Mouse (Mus musculus): ENCODE results near the gene Pdgfra.

Gene Pdgfra

GRCm38 (mm10) chr5:75152021-75152425 is at the start of gene Pdgfra:
Gene Pdgfra (plus strand): TSS chr5:75152292.
- no peak for DNase-seq (ENCODE audit: low read depth, low spot score)

- no peak for DNase-seq (ENCODE audit: low read depth, low spot score)
Measured at GRCm38 (mm10) chr5:75106511-75106910, 45.6 kb upstream of the Pdgfra start.

GRCm38 (mm10) chr5:75109368-75109767 is 42.7 kb upstream of the Pdgfra start:
- DNase-seq (ENCODE audit: low read depth, low spot score) = peak; percentile 18

GRCm38 (mm10) chr5:75111781-75112180 is 40.3 kb upstream of the Pdgfra start:
- peak; percentile 37 for DNase-seq (ENCODE audit: low read depth, low spot score)

- peak; percentile 84 for DNase-seq (ENCODE audit: low read depth, low spot score)
Measured at GRCm38 (mm10) chr5:75118840-75119239, 33.3 kb upstream of the Pdgfra start.

GRCm38 (mm10) chr5:75121646-75122045 is 30.4 kb upstream of the Pdgfra start:
- DNase-seq (ENCODE audit: low read depth, low spot score) = no peak

GRCm38 (mm10) chr5:75134681-75135080 is 17.4 kb upstream of the Pdgfra start:
- no peak for DNase-seq (ENCODE audit: low read depth, low spot score)

- DNase-seq (ENCODE audit: low read depth, low spot score) = peak; percentile 72
Measured at GRCm38 (mm10) chr5:75143092-75143491, 9.0 kb upstream of the Pdgfra start.

- DNase-seq (ENCODE audit: low read depth, low spot score) = no peak
Measured at GRCm38 (mm10) chr5:75143767-75144166, 8.3 kb upstream of the Pdgfra start.

- DNase-seq (ENCODE audit: low read depth, low spot score) = no peak
Measured at GRCm38 (mm10) chr5:75145341-75145740, 6.8 kb upstream of the Pdgfra start.

- DNase-seq (ENCODE audit: low read depth, low spot score) = no peak
Measured at GRCm38 (mm10) chr5:75146469-75146868, 5.6 kb upstream of the Pdgfra start.

GRCm38 (mm10) chr5:75148343-75149127 is 3.6 kb upstream of the Pdgfra start:
- DNase-seq (ENCODE audit: low read depth, low spot score) = peak; percentile 54

- DNase-seq (ENCODE audit: low read depth, low spot score) = no peak
Measured at GRCm38 (mm10) chr5:75149380-75149779, 2.7 kb upstream of the Pdgfra start.

- DNase-seq (ENCODE audit: low read depth, low spot score) = peak; percentile 45
Measured at GRCm38 (mm10) chr5:75149880-75150279, 2.2 kb upstream of the Pdgfra start.

- peak; percentile 27 for DNase-seq (ENCODE audit: low read depth, low spot score)
Measured at GRCm38 (mm10) chr5:75150341-75150981, 1.6 kb upstream of the Pdgfra start.

- peak; percentile 75 for DNase-seq (ENCODE audit: low read depth, low spot score)
Measured at GRCm38 (mm10) chr5:75151146-75151900, 769 bp upstream of the Pdgfra start.

- DNase-seq (ENCODE audit: low read depth, low spot score) = peak; percentile 70
Measured at GRCm38 (mm10) chr5:75152791-75153625, 916 bp downstream of the Pdgfra start.

GRCm38 (mm10) chr5:75153626-75153960 is 1.5 kb downstream of the Pdgfra start:
- DNase-seq (ENCODE audit: low read depth, low spot score) = no peak

GRCm38 (mm10) chr5:75153961-75154620 is 2.0 kb downstream of the Pdgfra start:
- peak; percentile 23 for DNase-seq (ENCODE audit: low read depth, low spot score)

GRCm38 (mm10) chr5:75154621-75155235 is 2.6 kb downstream of the Pdgfra start:
- peak; percentile 46 for DNase-seq (ENCODE audit: low read depth, low spot score)

- DNase-seq (ENCODE audit: low read depth, low spot score) = no peak
Measured at GRCm38 (mm10) chr5:75155281-75155680, 3.2 kb downstream of the Pdgfra start.

Measured in ES-CJ7 (cell line).